Mouse (Mus musculus) retina, adult 2 months (tissue): ENCODE measurements around the gene Angptl2.

Experiments used
- DNase-seq: peaks from one replicate; pipeline ENCODE4 v3.0.0-alpha.2; 2012; ENCODE audit warnings: low read depth, low spot score

The Angptl2 gene

DNA sequence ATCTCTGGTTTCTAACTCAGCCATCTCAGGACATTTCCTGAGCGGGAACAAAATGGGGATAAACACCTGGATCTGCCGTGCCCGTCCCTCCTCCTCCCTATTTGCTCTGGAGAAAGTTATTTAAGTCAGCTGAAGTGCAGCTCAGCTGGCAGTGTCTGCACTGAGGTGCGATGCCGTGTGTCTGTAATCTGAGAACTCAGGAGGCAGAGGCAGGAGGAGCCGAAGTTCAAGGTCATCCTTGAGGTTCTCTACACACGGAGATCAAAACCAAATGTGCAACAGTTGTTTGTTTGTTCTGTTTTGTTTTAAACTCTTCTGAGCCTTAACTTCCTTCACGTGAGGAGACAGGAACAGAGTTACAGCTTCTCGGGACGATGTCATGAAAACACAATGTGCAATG lies 14.8 kb downstream of the Angptl2 start:
- no peak for DNase-seq

- no peak for DNase-seq
Observed at GRCm38 (mm10) chr2:33231788-33232187, 15.9 kb downstream of the Angptl2 start.

DNA sequence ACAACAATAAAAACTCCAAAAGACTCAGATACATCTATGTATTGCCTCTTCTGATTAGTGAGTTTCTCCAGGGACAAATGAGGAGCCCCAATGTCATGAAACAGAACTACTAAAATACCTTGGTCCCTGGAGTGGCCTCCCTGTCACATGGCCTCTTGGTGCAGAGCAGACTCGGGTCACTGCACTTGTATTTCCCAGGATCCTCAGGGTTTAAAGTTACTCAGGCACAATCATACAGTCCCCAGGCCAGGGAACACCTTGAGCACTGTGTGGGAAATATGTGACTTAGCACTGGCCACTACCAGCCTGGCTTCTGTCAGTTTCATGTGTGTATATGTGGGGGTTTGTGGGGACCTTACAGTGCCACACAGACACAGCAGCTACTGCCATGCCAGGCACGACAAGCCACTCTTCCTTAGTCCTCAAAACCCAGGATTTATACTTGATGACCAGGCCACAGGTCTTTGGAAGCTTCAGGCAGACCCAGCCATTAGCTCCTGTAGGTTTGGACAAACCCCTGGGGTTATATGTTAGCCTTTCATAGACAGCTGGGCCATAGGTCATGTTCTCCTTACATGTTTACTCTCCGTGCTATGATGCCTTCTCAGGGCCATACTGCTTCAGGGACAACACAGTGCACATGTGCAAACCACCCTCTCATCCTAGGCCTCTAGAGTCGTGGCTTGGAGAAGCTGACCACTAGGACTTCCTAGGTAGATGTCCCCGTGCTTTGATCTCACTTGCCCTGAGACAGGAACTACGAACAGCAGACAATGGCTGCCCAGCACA lies 17.1 kb downstream of the Angptl2 start:
- DNase-seq = no peak

DNA sequence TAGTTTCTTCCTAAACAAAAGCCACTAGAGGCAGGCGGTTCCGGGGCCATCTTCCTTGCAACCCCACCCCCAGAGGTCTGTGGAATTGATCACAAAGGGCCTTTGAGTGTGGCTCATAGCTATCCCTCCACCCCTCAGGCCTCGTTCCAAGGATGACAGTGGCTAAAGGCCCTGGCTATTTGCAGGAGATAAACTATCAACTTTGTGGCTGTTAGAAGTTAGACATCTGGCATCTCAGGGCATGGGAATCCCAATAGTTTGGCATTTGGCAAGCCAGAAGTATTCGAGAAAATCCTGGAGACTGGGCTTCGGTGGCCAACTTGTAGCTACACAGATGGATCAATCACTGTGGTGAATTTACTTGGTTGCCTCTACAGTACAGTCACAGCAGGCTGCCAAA lies 18.0 kb downstream of the Angptl2 start:
- DNase-seq = no peak

- no peak for DNase-seq
Observed at GRCm38 (mm10) chr2:33234848-33235247, 19.0 kb downstream of the Angptl2 start.

DNA sequence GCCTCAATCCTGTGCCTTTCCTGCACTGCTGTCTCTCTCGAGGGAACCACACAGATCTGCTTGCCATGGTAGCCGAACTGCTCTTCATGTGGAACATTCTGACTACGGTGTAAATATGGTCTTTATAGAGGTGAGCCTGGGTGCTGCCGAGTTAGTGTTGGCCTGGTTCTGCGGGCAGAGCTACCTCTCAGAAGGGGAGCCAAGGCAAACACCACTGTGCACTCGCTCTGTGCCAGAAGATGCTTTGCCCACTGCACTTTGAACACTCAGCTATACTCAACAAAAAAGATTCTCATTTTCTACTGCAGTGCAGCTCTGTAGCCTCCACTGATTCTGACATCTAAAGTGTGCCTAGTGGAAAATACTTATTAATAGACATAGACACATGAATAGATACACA lies 21.7 kb downstream of the Angptl2 start:
- no peak for DNase-seq

DNA sequence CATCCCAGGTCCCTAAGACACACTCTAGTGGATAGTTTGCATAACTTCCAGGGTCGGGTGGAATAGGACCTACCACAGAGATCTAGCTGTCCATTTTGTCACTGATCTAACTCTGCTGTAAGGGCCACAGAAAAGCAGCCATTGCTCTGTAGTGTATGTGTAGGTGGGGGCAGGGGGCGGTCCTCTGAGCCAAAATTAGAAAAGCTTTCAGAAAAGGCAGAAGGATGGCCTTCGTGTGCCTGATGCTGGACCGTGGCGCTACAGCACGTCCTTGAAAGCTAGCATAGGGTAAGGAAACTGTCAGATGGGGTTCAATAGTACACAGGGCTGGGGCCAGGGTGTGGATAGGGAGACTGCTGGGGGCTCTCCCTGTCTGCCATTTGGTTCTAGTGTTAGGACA lies 29.0 kb downstream of the Angptl2 start:
- no peak for DNase-seq

DNA sequence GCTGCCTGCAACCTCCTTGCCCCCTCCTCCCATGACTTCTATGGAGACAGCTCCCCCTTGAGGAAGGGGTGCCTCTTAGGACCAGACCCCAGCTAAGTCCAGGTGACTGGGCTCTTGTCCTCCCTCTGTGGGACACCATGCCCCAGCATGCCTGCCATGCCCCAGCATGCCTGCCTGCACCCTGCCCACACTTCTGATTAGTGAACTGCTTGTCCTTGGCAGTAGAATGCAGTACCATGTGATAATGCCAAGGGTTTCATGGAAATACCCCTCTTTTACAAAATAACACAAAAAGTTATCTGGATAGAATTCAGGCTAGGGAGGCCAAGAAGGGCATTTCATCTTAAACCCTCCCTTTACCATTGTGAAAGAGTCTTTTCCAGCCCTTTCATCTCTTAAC lies 29.5 kb downstream of the Angptl2 start:
- DNase-seq = no peak

- DNase-seq = no peak
Observed at GRCm38 (mm10) chr2:33246841-33247240, 31.0 kb downstream of the Angptl2 start.

- no peak for DNase-seq
Observed at GRCm38 (mm10) chr2:33248549-33248948, 32.7 kb downstream of the Angptl2 start.

- no peak for DNase-seq
Observed at GRCm38 (mm10) chr2:33249922-33250633, 34.2 kb downstream of the Angptl2 start.

- DNase-seq = no peak
Observed at GRCm38 (mm10) chr2:33252751-33253150, 36.9 kb downstream of the Angptl2 start.

- no peak for DNase-seq
Observed at GRCm38 (mm10) chr2:33253572-33254190, 37.8 kb downstream of the Angptl2 start.

DNA sequence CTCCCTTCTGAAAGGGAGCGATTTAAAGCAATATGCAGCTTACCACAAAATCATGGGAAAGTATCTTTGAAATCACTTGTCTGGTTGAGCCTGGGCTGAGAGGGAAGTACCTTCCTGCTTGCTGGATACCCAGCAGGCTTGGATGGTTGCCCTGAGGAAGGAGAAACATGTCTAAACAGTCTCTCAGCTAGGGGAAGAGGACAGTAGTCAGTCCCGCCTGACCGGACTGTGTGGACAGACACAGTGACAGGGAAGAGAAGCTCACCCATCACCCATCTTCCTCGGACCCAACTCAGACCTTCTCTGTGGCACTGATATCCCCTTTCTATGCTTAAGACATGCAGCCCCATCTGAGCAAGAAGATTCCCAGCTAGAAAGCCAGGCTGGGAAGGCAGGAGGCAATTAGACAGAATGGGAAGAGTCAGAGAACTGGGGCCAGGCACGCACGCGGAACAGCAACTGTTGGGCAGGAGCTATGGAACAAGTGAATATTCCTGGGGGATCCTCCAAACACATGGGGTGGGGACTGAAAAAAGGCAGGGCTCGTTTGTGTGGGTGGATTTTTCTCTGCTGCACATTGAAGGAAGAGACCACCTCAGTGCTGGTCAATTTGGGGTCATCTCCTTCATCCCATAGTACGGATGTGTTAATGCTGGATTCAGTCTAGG lies 38.6 kb downstream of the Angptl2 start:
- no peak for DNase-seq

DNA sequence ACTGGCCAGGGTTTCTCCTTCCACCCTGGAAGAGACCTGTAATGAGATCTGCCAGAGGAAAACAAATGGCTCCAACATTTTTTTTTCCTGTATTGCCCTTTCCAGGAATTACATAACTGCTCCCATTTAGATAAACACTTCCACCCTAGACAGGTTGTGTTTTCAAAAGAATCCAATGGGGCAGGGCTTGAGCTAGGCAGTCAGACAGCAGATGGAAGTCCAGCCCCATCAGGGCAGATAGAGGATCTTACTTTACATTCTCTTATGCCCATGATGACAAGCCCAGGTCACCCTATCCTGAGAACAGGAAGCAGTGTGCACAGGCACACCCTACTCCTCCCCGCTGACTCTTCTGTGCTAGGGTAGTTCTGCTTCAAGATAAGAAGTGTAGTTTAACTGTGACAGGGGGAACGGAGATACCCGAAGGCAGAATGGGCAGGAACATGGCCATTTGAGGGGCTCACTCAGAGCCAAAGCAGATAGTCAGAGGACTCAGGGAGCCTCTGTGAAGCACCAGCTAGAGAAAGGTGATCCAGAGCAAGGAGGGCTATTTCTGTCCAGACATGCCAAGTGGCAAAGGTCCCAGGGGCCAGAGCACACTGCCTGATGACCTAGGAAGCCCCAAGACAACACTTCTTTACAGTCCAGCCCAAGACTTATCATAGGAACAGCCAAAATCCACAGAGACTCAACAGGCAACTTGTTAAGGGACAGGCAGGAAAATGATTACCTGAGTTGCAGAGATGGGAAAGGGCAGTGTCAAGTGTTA lies 41.1 kb downstream of the Angptl2 start:
- no peak for DNase-seq

GRCm38 (mm10) chr2:33260772-33261171 lies 44.9 kb downstream of the Angptl2 start:
- no peak for DNase-seq

DNA sequence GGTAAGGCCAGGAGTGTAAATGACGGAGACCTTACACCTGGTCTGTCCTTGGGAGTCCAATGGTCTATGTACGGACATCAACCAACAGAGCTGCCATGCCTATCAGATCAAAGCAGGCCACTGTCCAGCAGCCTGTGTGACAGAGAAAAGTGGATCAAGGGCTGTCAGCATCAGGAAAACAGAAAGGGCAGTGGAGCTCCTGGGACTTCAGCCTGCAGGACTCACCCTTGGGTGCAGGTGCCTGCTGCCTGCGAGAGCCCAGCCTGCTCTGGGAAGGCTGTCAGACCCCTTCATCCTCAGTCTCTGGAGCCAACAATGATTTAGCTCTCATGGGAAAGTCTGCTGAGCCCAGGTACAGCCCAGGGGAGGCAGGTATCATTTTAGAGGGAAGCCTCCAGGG lies 45.6 kb downstream of the Angptl2 start:
- DNase-seq = no peak

- DNase-seq = no peak
Observed at GRCm38 (mm10) chr2:33265793-33266192, 49.9 kb downstream of the Angptl2 start.

- no peak for DNase-seq
Observed at GRCm38 (mm10) chr2:33267075-33267474, 51.2 kb downstream of the Angptl2 start.

DNA sequence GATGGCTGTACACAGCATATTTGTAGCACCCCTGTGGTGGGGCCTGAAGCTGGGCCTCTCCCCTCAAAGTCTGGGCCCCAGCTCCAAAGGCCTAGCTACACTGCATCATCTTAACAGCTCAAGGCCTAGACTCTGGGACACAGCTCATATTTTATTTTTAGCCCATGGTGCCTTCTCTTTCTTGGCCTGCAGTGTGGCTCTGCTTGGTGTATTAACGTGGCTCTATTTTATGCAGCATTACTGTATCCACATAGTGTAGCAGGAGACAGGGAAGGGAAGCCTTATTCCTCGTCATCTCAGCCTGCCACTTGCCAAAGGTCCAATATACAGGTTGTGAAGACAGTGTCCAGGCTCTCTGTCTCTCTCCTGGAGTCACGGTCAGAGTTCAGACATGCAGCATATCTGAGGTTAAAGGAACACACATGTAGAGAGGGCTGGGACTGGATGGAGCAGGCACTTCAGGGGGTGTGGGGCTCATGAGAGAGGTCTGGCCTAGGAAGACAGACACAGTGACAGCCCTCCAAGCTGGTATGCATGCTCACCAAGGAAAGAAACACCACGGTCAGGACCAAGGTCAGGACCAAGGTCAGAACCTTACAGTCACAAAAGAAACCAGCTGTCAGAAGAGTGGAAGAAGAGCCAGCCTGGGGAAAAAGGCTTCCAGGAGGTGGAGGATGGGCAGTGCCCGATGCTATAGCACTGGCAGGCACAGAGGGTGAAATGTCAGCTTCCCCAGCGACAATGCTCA lies 52.7 kb downstream of the Angptl2 start:
- DNase-seq = no peak

- no peak for DNase-seq
Observed at GRCm38 (mm10) chr2:33269132-33269493, 53.2 kb downstream of the Angptl2 start.
